Mouse (Mus musculus) ES-Bruce4 (cell line): ENCODE results near the gene Aoc1.
"Not testable (repeated sequence)": the region's sequence is repeated elsewhere in the genome, so short reads cannot be mapped to it uniquely, and the experiment has no call there.

ENCODE experiments used
- CTCF ChIP-seq: IDR thresholded peaks from one replicate; pipeline ENCODE4 v1.8.1; 2011; ENCODE audit warnings: low read depth, low read length
- EP300 ChIP-seq: IDR thresholded peaks from 2 replicates; pipeline ENCODE4 v1.6.1; 2011; ENCODE audit warnings: low read depth, low read length; ENCODE audit not compliant: insufficient read depth
- POLR2A ChIP-seq: IDR thresholded peaks from one replicate; pipeline ENCODE4 v1.8.1; 2011; ENCODE audit warnings: low read length; ENCODE audit not compliant: insufficient read depth

GRCm38 (mm10) chr6:48901316-48901715 is 28.6 kb downstream of the Aoc1 start:
- TF ChIP-seq CTCF, POLR2A, EP300: not testable (repeated sequence)
